Mouse (Mus musculus): Measurements from ENCODE around the gene Rufy3. TPM values are rescaled to one million over a fixed set of nuclear protein-coding genes. Genes with fewer than 3 reads are reported as not detected.

Gene Rufy3
- polyA plus RNA-seq, 1 experiment: 4.9 TPM

DNA sequence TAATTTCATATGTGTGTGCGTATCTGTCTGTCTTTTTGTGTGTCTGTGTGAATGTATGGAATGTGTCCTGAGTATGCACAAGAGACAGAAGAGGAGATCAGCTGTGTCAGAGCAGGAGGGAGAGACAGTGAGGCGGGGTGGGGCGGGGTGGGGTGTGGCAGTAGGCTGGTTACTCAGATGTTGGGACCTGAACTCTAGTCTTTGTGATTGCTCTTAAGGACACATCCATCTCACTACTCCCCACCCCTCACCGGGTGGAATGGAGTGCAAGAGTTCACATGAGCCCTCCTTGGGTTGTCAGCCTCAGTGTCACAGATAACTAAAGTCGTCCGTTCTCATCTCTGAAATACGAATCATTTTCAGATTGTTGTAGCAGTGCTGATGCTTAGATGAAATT is 29.3 kb downstream of the Rufy3 start:
- Histone ChIP-seq H3ac (ENCODE audit: control insufficient read depth, insufficient read length) (no peak overlapping the region), H3K27me3 (ENCODE audit: control insufficient read depth, insufficient read depth, insufficient read length) (no peaks in the 10 kb centered on the region), H3K4me3 (no peak overlapping the region), H3K36me3 (ENCODE audit: control insufficient read depth, insufficient read depth) (no peaks in the 10 kb centered on the region), H3K79me2 (ENCODE audit: control insufficient read depth, insufficient read depth) (no peaks in the 10 kb centered on the region), H3K4me2 (ENCODE audit: low read depth) (no peak overlapping the region)
- TF ChIP-seq USF1 (IDR thresholded peaks at IDR 0.05; ENCODE audit: low read depth): no peak
- TF ChIP-seq SRF (IDR thresholded peaks at IDR 0.05; ENCODE audit: control insufficient read depth, insufficient read length, low read depth): no peak
- no peak for TF ChIP-seq POLR2A (IDR thresholded peaks at IDR 0.05; ENCODE audit: insufficient read length, low read depth)
- no peak for TF ChIP-seq POLR2AphosphoS2 (IDR thresholded peaks at IDR 0.05; ENCODE audit: insufficient read length, low read depth)

DNA sequence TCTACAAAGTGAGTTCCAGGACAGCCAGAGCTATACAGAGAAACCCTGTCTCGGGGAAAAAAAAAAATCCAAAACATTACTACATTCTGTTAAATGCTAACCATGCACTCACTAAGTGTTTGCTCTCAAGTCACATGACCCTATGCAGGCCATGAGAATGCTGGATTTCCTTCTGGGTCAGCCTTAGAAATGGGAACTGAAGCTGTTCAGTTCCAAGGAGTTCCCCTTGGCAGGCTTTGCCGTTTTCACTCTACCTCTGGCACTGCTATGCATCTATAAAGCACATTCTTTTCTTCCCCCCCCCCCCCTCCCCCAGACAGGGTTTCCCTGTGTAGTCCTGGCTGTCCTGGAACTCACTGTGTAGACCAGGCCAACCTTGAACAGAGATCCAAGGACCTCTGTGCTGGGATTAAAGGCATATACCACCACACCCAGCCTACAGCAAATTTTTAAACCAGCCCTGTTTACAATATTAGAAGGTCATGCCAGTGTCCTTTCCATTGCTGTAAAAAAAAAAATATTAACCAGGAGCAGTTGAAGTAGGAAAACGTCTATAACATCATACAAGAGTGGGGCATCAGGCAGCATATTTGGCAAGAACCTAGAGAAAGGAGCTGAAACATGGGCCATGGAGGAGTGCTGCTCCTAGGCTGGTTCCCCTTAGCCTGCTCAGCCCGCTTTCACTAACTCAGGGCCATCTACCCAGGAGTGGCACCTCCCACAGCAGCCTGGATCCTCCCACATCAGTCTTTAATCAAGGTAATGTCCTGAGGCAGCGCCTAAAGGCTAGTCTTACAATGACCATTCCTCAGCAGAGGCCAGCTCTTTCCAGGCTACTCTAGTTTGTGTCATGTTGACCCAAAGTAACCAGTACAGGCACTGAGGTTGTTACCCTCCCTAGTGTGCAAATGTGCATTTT is 31.0 kb downstream of the Rufy3 start:
- TF ChIP-seq MAX (IDR thresholded peaks at IDR 0.05; ENCODE audit: low read depth) (no peak), POLR2AphosphoS2 (IDR thresholded peaks at IDR 0.05; ENCODE audit: insufficient read length, low read depth) (no peak), USF1 (IDR thresholded peaks at IDR 0.05; ENCODE audit: low read depth) (no peak), MYOD1 (IDR thresholded peaks at IDR 0.05; ENCODE audit: control insufficient read depth in 1 of 3, insufficient read length in 2 of 3, low read depth in 2 of 3) (no peak), TCF3 (IDR thresholded peaks at IDR 0.05; ENCODE audit: insufficient read length, low read depth) (no peak), CEBPB (IDR thresholded peaks at IDR 0.05; ENCODE audit: insufficient read depth, poor library complexity, severe bottlenecking) (no peak), MYOG (IDR thresholded peaks at IDR 0.05; ENCODE audit: control insufficient read depth in 1 of 3, insufficient read depth in 1 of 3, insufficient read length in 2 of 3, low read depth in 2 of 3) (no peak), E2F4 (IDR thresholded peaks at IDR 0.05; ENCODE audit: insufficient read depth) (no peak), TCF12 (IDR thresholded peaks at IDR 0.05; ENCODE audit: insufficient read depth, poor library complexity, severe bottlenecking) (no peak), POLR2A (IDR thresholded peaks at IDR 0.05; ENCODE audit: insufficient read length, low read depth) (no peak), REST (IDR thresholded peaks at IDR 0.05; ENCODE audit: insufficient read depth, insufficient read length) (no peak), SRF (IDR thresholded peaks at IDR 0.05; ENCODE audit: control insufficient read depth, insufficient read length, low read depth) (no peak)
- Histone ChIP-seq H3K27me3 (ENCODE audit: control insufficient read depth, insufficient read depth, insufficient read length) (no peaks in the 10 kb centered on the region), H3K4me2 (ENCODE audit: low read depth) (no peak overlapping the region), H3ac (ENCODE audit: control insufficient read depth, insufficient read length) (no peak overlapping the region), H3K4me3 (no peak overlapping the region), H3K79me2 (ENCODE audit: control insufficient read depth, insufficient read depth) (no peaks in the 10 kb centered on the region), H3K36me3 (ENCODE audit: control insufficient read depth, insufficient read depth) (no peaks in the 10 kb centered on the region)

DNA sequence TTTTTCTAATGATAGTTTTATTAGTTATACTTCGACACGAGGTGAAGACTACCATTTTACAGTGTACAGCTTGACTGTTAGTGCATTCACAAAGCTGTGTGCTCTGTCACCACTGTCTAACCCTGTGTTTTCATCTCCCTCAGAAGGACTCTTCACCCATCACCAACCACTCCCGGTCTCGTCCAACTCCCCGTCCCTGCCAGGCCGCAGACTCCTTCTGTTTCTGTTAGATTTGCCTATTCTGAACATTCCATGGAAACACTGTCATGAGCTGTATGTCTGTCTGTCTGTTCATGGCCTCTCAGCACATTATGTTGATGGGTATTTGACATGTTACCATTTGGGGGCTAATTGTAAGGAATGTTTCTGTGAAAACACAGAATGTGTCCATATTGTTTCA is 34.1 kb downstream of the Rufy3 start:
- no peak overlapping the region for H3K4me2 ChIP-seq (ENCODE audit: low read depth)
- no peak overlapping the region for H3ac ChIP-seq (ENCODE audit: control insufficient read depth, insufficient read length)
- no peaks in the 10 kb centered on the region for H3K36me3 ChIP-seq (ENCODE audit: control insufficient read depth, insufficient read depth)
- no peak for TF ChIP-seq SRF (IDR thresholded peaks at IDR 0.05; ENCODE audit: control insufficient read depth, insufficient read length, low read depth)
- TF ChIP-seq MYOD1 (IDR thresholded peaks at IDR 0.05; ENCODE audit: control insufficient read depth in 1 of 3, insufficient read length in 2 of 3, low read depth in 2 of 3): no peak
- TF ChIP-seq POLR2A (IDR thresholded peaks at IDR 0.05; ENCODE audit: insufficient read length, low read depth): no peak
- TF ChIP-seq MAX (IDR thresholded peaks at IDR 0.05; ENCODE audit: low read depth): no peak
- TF ChIP-seq E2F4 (IDR thresholded peaks at IDR 0.05; ENCODE audit: insufficient read depth): no peak
- TF ChIP-seq TCF3 (IDR thresholded peaks at IDR 0.05; ENCODE audit: insufficient read length, low read depth): no peak
- TF ChIP-seq TCF12 (IDR thresholded peaks at IDR 0.05; ENCODE audit: insufficient read depth, poor library complexity, severe bottlenecking): no peak
- no peak for TF ChIP-seq CEBPB (IDR thresholded peaks at IDR 0.05; ENCODE audit: insufficient read depth, poor library complexity, severe bottlenecking)
- TF ChIP-seq POLR2AphosphoS2 (IDR thresholded peaks at IDR 0.05; ENCODE audit: insufficient read length, low read depth): no peak
- no peak for TF ChIP-seq REST (IDR thresholded peaks at IDR 0.05; ENCODE audit: insufficient read depth, insufficient read length)
- TF ChIP-seq MYOG (IDR thresholded peaks at IDR 0.05; ENCODE audit: control insufficient read depth in 1 of 3, insufficient read depth in 1 of 3, insufficient read length in 2 of 3, low read depth in 2 of 3): no peak
- no peak for TF ChIP-seq USF1 (IDR thresholded peaks at IDR 0.05; ENCODE audit: low read depth)
- peaks cover 5% of the 10 kb centered on the region for H3K79me2 ChIP-seq (ENCODE audit: control insufficient read depth, insufficient read depth)
- H3K4me3 ChIP-seq: no peak overlapping the region
- no peaks in the 10 kb centered on the region for H3K27me3 ChIP-seq (ENCODE audit: control insufficient read depth, insufficient read depth, insufficient read length)

DNA sequence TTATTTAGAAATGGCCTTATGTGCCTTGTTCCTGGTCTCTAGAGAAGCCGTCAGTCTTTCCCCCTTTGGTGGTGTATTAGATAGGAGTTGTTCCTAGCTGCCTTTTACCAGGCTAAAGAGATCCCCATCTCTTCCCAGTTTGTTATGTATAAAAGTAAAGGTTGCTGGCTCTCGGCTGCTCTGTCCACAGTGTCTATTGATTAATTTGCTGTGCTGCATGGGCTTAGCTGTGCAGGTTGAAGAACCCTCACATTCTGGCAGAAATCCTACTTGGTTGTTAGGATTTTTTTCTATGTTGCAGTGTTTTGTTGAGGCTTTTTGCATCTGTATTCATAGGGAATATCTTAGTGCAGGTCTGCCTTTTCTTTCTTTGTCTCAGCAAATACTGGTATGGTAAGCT is 37.2 kb downstream of the Rufy3 start:
- H3K79me2 ChIP-seq (ENCODE audit: control insufficient read depth, insufficient read depth): peaks cover 5% of the 10 kb centered on the region
- no peak overlapping the region for H3K4me3 ChIP-seq
- TF ChIP-seq POLR2A (IDR thresholded peaks at IDR 0.05; ENCODE audit: insufficient read length, low read depth): no peak
- TF ChIP-seq POLR2AphosphoS2 (IDR thresholded peaks at IDR 0.05; ENCODE audit: insufficient read length, low read depth): no peak
- no peak for TF ChIP-seq REST (IDR thresholded peaks at IDR 0.05; ENCODE audit: insufficient read depth, insufficient read length)
- no peak for TF ChIP-seq TCF12 (IDR thresholded peaks at IDR 0.05; ENCODE audit: insufficient read depth, poor library complexity, severe bottlenecking)
- no peak for TF ChIP-seq CEBPB (IDR thresholded peaks at IDR 0.05; ENCODE audit: insufficient read depth, poor library complexity, severe bottlenecking)
- TF ChIP-seq TCF3 (IDR thresholded peaks at IDR 0.05; ENCODE audit: insufficient read length, low read depth): no peak
- no peak for TF ChIP-seq MYOD1 (IDR thresholded peaks at IDR 0.05; ENCODE audit: control insufficient read depth in 1 of 3, insufficient read length in 2 of 3, low read depth in 2 of 3)
- no peak for TF ChIP-seq SRF (IDR thresholded peaks at IDR 0.05; ENCODE audit: control insufficient read depth, insufficient read length, low read depth)
- no peak for TF ChIP-seq MAX (IDR thresholded peaks at IDR 0.05; ENCODE audit: low read depth)
- TF ChIP-seq USF1 (IDR thresholded peaks at IDR 0.05; ENCODE audit: low read depth): no peak
- TF ChIP-seq E2F4 (IDR thresholded peaks at IDR 0.05; ENCODE audit: insufficient read depth): no peak
- TF ChIP-seq MYOG (IDR thresholded peaks at IDR 0.05; ENCODE audit: control insufficient read depth in 1 of 3, insufficient read depth in 1 of 3, insufficient read length in 2 of 3, low read depth in 2 of 3): no peak
- H3K27me3 ChIP-seq (ENCODE audit: control insufficient read depth, insufficient read depth, insufficient read length): no peaks in the 10 kb centered on the region
- no peak overlapping the region for H3K4me2 ChIP-seq (ENCODE audit: low read depth)
- H3ac ChIP-seq (ENCODE audit: control insufficient read depth, insufficient read length): no peak overlapping the region
- H3K36me3 ChIP-seq (ENCODE audit: control insufficient read depth, insufficient read depth): no peaks in the 10 kb centered on the region

All from myocyte (in vitro differentiated cells).